Mouse (Mus musculus) olfactory bulb, adult 2 months (tissue): ENCODE measurements around the gene Tmem150c.

Source experiments
- CTCF ChIP-seq: fragments of 200-500 bp; IDR thresholded peaks from 2 replicates; pipeline ENCODE4 v1.5.1; 2012; ENCODE audit warnings: low read depth, mild to moderate bottlenecking, low read length, moderate library complexity; ENCODE audit not compliant: insufficient read depth
- POLR2A ChIP-seq: fragments of 200-500 bp; IDR thresholded peaks from 2 replicates; pipeline ENCODE4 v1.6.1; 2012; ENCODE audit warnings: mild to moderate bottlenecking, low read depth, low read length, moderate library complexity; ENCODE audit not compliant: insufficient read depth

- no peak for TF ChIP-seq CTCF
- TF ChIP-seq POLR2A = no peak
These were observed 77.6 kb downstream of the Tmem150c start for GRCm38 (mm10) chr5:100082006-100082405.
